Mouse (Mus musculus) left cerebral cortex, postnatal 14 days (tissue): ENCODE results near the gene Ccn2. TPM values are rescaled to one million over a fixed set of nuclear protein-coding genes. Genes with fewer than 3 reads are reported as not detected.

Experiments used
- DNase-seq, 2 experiments: peaks; one replicate each; pipeline ENCODE4 v3.0.0; 2021 to 2022; ENCODE audit warnings: low spot score in 2 of 2, mixed read lengths in 1 of 2
- intact Hi-C: fragments of 180-260 bp; cut with DNase I; formaldehyde crosslinking; loops from one replicate; pipeline ENCODE4 v1.15.1; 2025
- total RNA-seq, 2 experiments: library from RNA; stranded (reverse); gene quantifications; 2 replicates each; pipeline ENCODE4 v1.2.3; 2021

The Ccn2 gene
- total RNA-seq, 2 experiments from 2014 or later: 30.4 to 35.1 TPM

- no peak for DNase-seq
- intact Hi-C loops: no loop called here
Measured at GRCm38 (mm10) chr10:24635884-24636283, 40.6 kb downstream of the Ccn2 start.

GRCm38 (mm10) chr10:24636986-24637385, 41.7 kb downstream of the Ccn2 start:
- intact Hi-C loops: no loop called here
- DNase-seq: no peak

- intact Hi-C loops: no loop called here
Measured at GRCm38 (mm10) chr10:24638306-24639070, 43.2 kb downstream of the Ccn2 start.

GRCm38 (mm10) chr10:24639596-24639995, 44.4 kb downstream of the Ccn2 start:
- intact Hi-C loops: no loop called here

More at GRCm38 (mm10) chr10:24638306-24639070, 43.2 kb downstream of the Ccn2 start:
- DNase-seq: no peak

GRCm38 (mm10) chr10:24640186-24640875, 45.1 kb downstream of the Ccn2 start:
- DNase-seq: no peak
- intact Hi-C loops: no loop called here

More at GRCm38 (mm10) chr10:24639596-24639995, 44.4 kb downstream of the Ccn2 start:
- no peak for DNase-seq

- intact Hi-C loops: no loop called here
- no peak for DNase-seq
Measured at GRCm38 (mm10) chr10:24641416-24642140, 46.3 kb downstream of the Ccn2 start.

- DNase-seq: no peak
- intact Hi-C loops: no loop called here
Measured at GRCm38 (mm10) chr10:24642796-24643580, 47.7 kb downstream of the Ccn2 start.

GRCm38 (mm10) chr10:24645169-24645568, 49.9 kb downstream of the Ccn2 start:
- intact Hi-C loops: no loop called here
- no peak for DNase-seq

Other genes with a start within 250 kb of the Ccn2 start
- 1 to 10 TPM; 4.1 to 5.2 TPM for gene Enpp1, start 116.7 kb downstream of the Ccn2 start, total RNA-seq
- under 1 TPM; 0.63 to 0.94 TPM for gene Enpp3, start 247.4 kb downstream of the Ccn2 start, total RNA-seq